Mouse (Mus musculus) 3T3-L1 (cell line): ENCODE measurements around the gene Ampd2.

Experiments
- DNase-seq: peaks from one replicate; pipeline ENCODE4 v3.0.0-alpha.2; 2015; ENCODE audit warnings: low read depth, low spot score

Gene Ampd2

GRCm38 (mm10) chr3:108094976-108095760, 8.7 kb upstream of the Ampd2 start:
- no peak for DNase-seq

GRCm38 (mm10) chr3:108094146-108094545, 7.7 kb upstream of the Ampd2 start:
- DNase-seq: no peak

- no peak for DNase-seq
Measured at GRCm38 (mm10) chr3:108093306-108093705, 6.9 kb upstream of the Ampd2 start.

- DNase-seq: no peak
Measured at GRCm38 (mm10) chr3:108092536-108093115, 6.2 kb upstream of the Ampd2 start, which contains the start of gene Gnat2. TSS of gene Gnat2 (plus strand) at chr3:108092789.

- DNase-seq: no peak
Measured at GRCm38 (mm10) chr3:108092030-108092429, 5.6 kb upstream of the Ampd2 start.

- no peak for DNase-seq
Measured at GRCm38 (mm10) chr3:108090561-108090960, 4.1 kb upstream of the Ampd2 start.

- peak; percentile 38 for DNase-seq
Measured at GRCm38 (mm10) chr3:108089916-108090315, 3.5 kb upstream of the Ampd2 start.

GRCm38 (mm10) chr3:108088842-108089380, 2.5 kb upstream of the Ampd2 start:
- peak; percentile 56 for DNase-seq

GRCm38 (mm10) chr3:108087329-108087728, 878 bp upstream of the Ampd2 start:
- no peak for DNase-seq

- DNase-seq: peak; percentile 97
Measured at GRCm38 (mm10) chr3:108085721-108086469, 556 bp downstream of the Ampd2 start.

- DNase-seq: peak; percentile 96
Measured at GRCm38 (mm10) chr3:108085281-108085720, 1.1 kb downstream of the Ampd2 start.

- no peak for DNase-seq
Measured at GRCm38 (mm10) chr3:108084767-108085270, 1.6 kb downstream of the Ampd2 start.

- DNase-seq: peak; percentile 29
Measured at GRCm38 (mm10) chr3:108083904-108084407, 2.5 kb downstream of the Ampd2 start.

- DNase-seq: no peak
Measured at GRCm38 (mm10) chr3:108083161-108083560, 3.3 kb downstream of the Ampd2 start.

GRCm38 (mm10) chr3:108082251-108082875, 4.1 kb downstream of the Ampd2 start:
- peak; percentile 45 for DNase-seq

- no peak for DNase-seq
Measured at GRCm38 (mm10) chr3:108081681-108082080, 4.8 kb downstream of the Ampd2 start.

- DNase-seq: no peak
Measured at GRCm38 (mm10) chr3:108076836-108077235, 9.6 kb downstream of the Ampd2 start.

GRCm38 (mm10) chr3:108072983-108073569, 13.4 kb downstream of the Ampd2 start:
- no peak for DNase-seq

GRCm38 (mm10) chr3:108070295-108071293, 15.9 kb downstream of the Ampd2 start:
- peak; percentile 71 for DNase-seq
